In genomic region chr7:27673064-27673574, GRCm38 (mm10) we compare ENCODE assay signal across 8 mouse cellular contexts. TPM values are rescaled to one million over a fixed set of nuclear protein-coding genes. Genes with fewer than 3 reads are reported as not detected.
DNase-seq lines count a peak whose midpoint lies in the region; ATAC-seq and TF ChIP-seq lines count a peak whose summit lies in the region.

No protein-coding gene starts in this region.

- WGBS in embryonic facial prominence, embryonic 11.5 days: 52% methylated on average over 9 of the region's 9 CpGs
- WGBS in intestine, embryonic 14.5 days: 56% methylated on average over 9 of the region's 9 CpGs
- WGBS in neural tube, embryonic 11.5 days: 61% methylated on average over 9 of the region's 9 CpGs

- TF ChIP-seq CTCF in left cerebral cortex, adult 2 months (IDR thresholded peaks at IDR 0.05): no peak

- no peaks in the 10 kb centered on the region for H3K27me3 ChIP-seq in embryonic facial prominence, embryonic 11.5 days (ENCODE audit: control insufficient read depth, insufficient read depth, low read length)
- no peaks in the 10 kb centered on the region for H3K27me3 ChIP-seq in intestine, embryonic 14.5 days (replicated peaks; ENCODE audit: control insufficient read depth, insufficient read depth, low read length)
- no peaks in the 10 kb centered on the region for H3K27me3 ChIP-seq in neural tube, embryonic 11.5 days (ENCODE audit: control insufficient read depth, insufficient read depth, low read length)

- H3K9ac ChIP-seq in embryonic facial prominence, embryonic 11.5 days (replicated peaks; ENCODE audit: low read length): peak overlapping the region; percentile 86
- H3K9ac ChIP-seq in intestine, embryonic 14.5 days (ENCODE audit: low read length): peak overlapping the region; percentile 78
- peak overlapping the region; percentile 60 for H3K9ac ChIP-seq in neural tube, embryonic 11.5 days (ENCODE audit: low read length)

- peak overlapping the region; percentile 84 for H3K4me3 ChIP-seq in left cerebral cortex, adult 2 months
- peak overlapping the region; percentile 89 for H3K4me3 ChIP-seq in embryonic facial prominence, embryonic 11.5 days (ENCODE audit: low read depth, low read length)
- peak overlapping the region; percentile 82 for H3K4me3 ChIP-seq in intestine, embryonic 14.5 days (ENCODE audit: low read depth, low read length)
- H3K4me3 ChIP-seq in neural tube, embryonic 11.5 days (ENCODE audit: low read depth, low read length): peak overlapping the region; percentile 59

- ATAC-seq in embryonic facial prominence, embryonic 11.5 days (replicated peaks; ENCODE audit: insufficient number of reproducible peaks, low FRiP score, low TSS enrichment, low read depth): 0 out of 2 replicates have a peak, but pooled peaks have one; percentile 14
- ATAC-seq in intestine, embryonic 14.5 days (replicated peaks; ENCODE audit: low FRiP score, low TSS enrichment, low read depth): no peak
- no peak for ATAC-seq in neural tube, embryonic 11.5 days (ENCODE audit: insufficient read depth, low FRiP score, low TSS enrichment)

- H3K9me3 ChIP-seq in embryonic facial prominence, embryonic 11.5 days (replicated peaks; ENCODE audit: control insufficient read depth, low read length): no peaks in the 10 kb centered on the region
- no peaks in the 10 kb centered on the region for H3K9me3 ChIP-seq in intestine, embryonic 14.5 days (ENCODE audit: control insufficient read depth, low read length)
- no peaks in the 10 kb centered on the region for H3K9me3 ChIP-seq in neural tube, embryonic 11.5 days (ENCODE audit: control insufficient read depth, low read length)

- H3K4me1 ChIP-seq in embryonic facial prominence, embryonic 11.5 days (ENCODE audit: control insufficient read depth, insufficient read depth, low read length): no peaks in the 10 kb centered on the region; the same call in 1 of the 2 replicates
- peaks cover 17% of the 10 kb centered on the region for H3K4me1 ChIP-seq in intestine, embryonic 14.5 days (replicated peaks; ENCODE audit: control insufficient read depth, insufficient read depth, low read length)
- peaks cover 15% of the 10 kb centered on the region for H3K4me1 ChIP-seq in neural tube, embryonic 11.5 days (ENCODE audit: control insufficient read depth, insufficient read depth, low read length)

- peak overlapping the region; percentile 100 for H3K4me2 ChIP-seq in embryonic facial prominence, embryonic 11.5 days (ENCODE audit: low read depth, low read length)
- H3K4me2 ChIP-seq in intestine, embryonic 14.5 days (ENCODE audit: low read length): peak overlapping the region; percentile 99
- H3K4me2 ChIP-seq in neural tube, embryonic 11.5 days (ENCODE audit: low read depth): peak overlapping the region; percentile 81

- DNase-seq in left cerebral cortex, adult 2 months (ENCODE audit: extremely low spot score in 1 of 2, low spot score in 2 of 2): peak in 1 of 2 experiments; percentile 25
- DNase-seq in left cerebral cortex, postnatal 25 days (ENCODE audit: low spot score in 2 of 2): no peak
- no peak for DNase-seq in embryonic facial prominence, embryonic 11.5 days (ENCODE audit: low spot score)
- no peak for DNase-seq in intestine, embryonic 14.5 days (ENCODE audit: low spot score)
- no peak for DNase-seq in neural tube, embryonic 11.5 days (ENCODE audit: low spot score)
- no peak for DNase-seq in left cerebral cortex, adult 8-10 months (ENCODE audit: low spot score in 2 of 2)
- no peak for DNase-seq in thymus, postnatal 14 days
- DNase-seq in ovary, postnatal 10 days (ENCODE audit: low spot score): no peak

- H3K36me3 ChIP-seq in embryonic facial prominence, embryonic 11.5 days (replicated peaks; ENCODE audit: control insufficient read depth, insufficient read depth, low read depth, low read length): no peaks in the 10 kb centered on the region
- H3K36me3 ChIP-seq in intestine, embryonic 14.5 days (ENCODE audit: control insufficient read depth, insufficient read depth, low read length): peaks cover 9% of the 10 kb centered on the region; the same call in 1 of the 2 replicates
- H3K36me3 ChIP-seq in neural tube, embryonic 11.5 days (ENCODE audit: control insufficient read depth, insufficient read depth, low read length): 0 out of 2 replicates have a peak, but pooled peaks cover under 1% of the 10 kb centered on the region

- peak overlapping the region; percentile 94 for H3K27ac ChIP-seq in left cerebral cortex, adult 2 months
- H3K27ac ChIP-seq in embryonic facial prominence, embryonic 11.5 days (replicated peaks; ENCODE audit: low read depth, low read length): no peak overlapping the region
- H3K27ac ChIP-seq in intestine, embryonic 14.5 days (ENCODE audit: low read depth): no peak overlapping the region
- H3K27ac ChIP-seq in neural tube, embryonic 11.5 days (ENCODE audit: low read depth, low read length): no peak overlapping the region

- intact Hi-C loops in left cerebral cortex, adult 2 months (cut with DNase I): no loop called here
- intact Hi-C loops in left cerebral cortex, postnatal 25 days (cut with DNase I): loop anchor here (2.0 kb wide), 1 partner anchor 18 kb away; no protein-coding TSS in a partner anchor

RNA-seq across cellular contexts. Expression of gene Map3k10, which starts 1.3 kb away (rescaled TPM):
- total RNA-seq in left cerebral cortex, adult 2 months (2021): 100 to 1,000 TPM; 202 to 214 TPM
- total RNA-seq in left cerebral cortex, postnatal 25 days (2021): 100 to 1,000 TPM; 225 to 229 TPM
- polyA plus RNA-seq in embryonic facial prominence, embryonic 11.5 days (2014; fragmentation: Nextera tagmentation; extraction: Ambion mirVana): 5.7 and 6.9 TPM in 2 replicates
- 6.3 and 7.0 TPM in 2 replicates for polyA plus RNA-seq in intestine, embryonic 14.5 days (2014; fragmentation: Nextera tagmentation; extraction: Ambion mirVana)
- polyA plus RNA-seq in neural tube, embryonic 11.5 days (2014; fragmentation: Nextera tagmentation; extraction: Ambion mirVana): 9.0 and 12.5 TPM in 2 replicates
- total RNA-seq in left cerebral cortex, adult 8-10 months (2022): 100 to 1,000 TPM; 166 to 174 (median 173) TPM

RNA-seq across cellular contexts. Expression of gene Zfp607b, which starts 16.0 kb away (rescaled TPM):
- 10 to 100 TPM; 11.8 to 11.9 TPM for total RNA-seq in left cerebral cortex, adult 2 months (2021)
- 10 to 100 TPM in 1 of 2 experiments, 1 to 10 TPM in 1; 9.4 to 10.5 TPM for total RNA-seq in left cerebral cortex, postnatal 25 days (2021)
- polyA plus RNA-seq in embryonic facial prominence, embryonic 11.5 days (2014; fragmentation: Nextera tagmentation; extraction: Ambion mirVana): 3.9 and 5.1 TPM in 2 replicates
- polyA plus RNA-seq in intestine, embryonic 14.5 days (2014; fragmentation: Nextera tagmentation; extraction: Ambion mirVana): 2.5 and 3.4 TPM in 2 replicates
- 5.0 and 6.1 TPM in 2 replicates for polyA plus RNA-seq in neural tube, embryonic 11.5 days (2014; fragmentation: Nextera tagmentation; extraction: Ambion mirVana)
- total RNA-seq in left cerebral cortex, adult 8-10 months (2022): 10 to 100 TPM in 2 of 4 experiments, 1 to 10 TPM in 2; 9.7 to 12.2 (median 10.7) TPM

RNA-seq across cellular contexts. Expression of gene Ttc9b, which starts 19.4 kb away (rescaled TPM):
- total RNA-seq in left cerebral cortex, adult 2 months (2021): 100 to 1,000 TPM in 1 of 2 experiments, 10 to 100 TPM in 1; 99.1 to 101 TPM
- total RNA-seq in left cerebral cortex, postnatal 25 days (2021): 100 to 1,000 TPM; 137 to 140 TPM
- 2.0 and 3.5 TPM in 2 replicates for polyA plus RNA-seq in embryonic facial prominence, embryonic 11.5 days (2014; fragmentation: Nextera tagmentation; extraction: Ambion mirVana)
- polyA plus RNA-seq in intestine, embryonic 14.5 days (2014; fragmentation: Nextera tagmentation; extraction: Ambion mirVana): 3.2 and 3.3 TPM in 2 replicates
- 10.2 and 11.2 TPM in 2 replicates for polyA plus RNA-seq in neural tube, embryonic 11.5 days (2014; fragmentation: Nextera tagmentation; extraction: Ambion mirVana)
- total RNA-seq in left cerebral cortex, adult 8-10 months (2022): 10 to 100 TPM; 81.9 to 99.6 (median 88.5) TPM

RNA-seq across cellular contexts. Expression of gene Zfp60, which starts 58.1 kb away (rescaled TPM):
- total RNA-seq in left cerebral cortex, adult 2 months (2021): 10 to 100 TPM; 31.9 to 35.0 TPM
- total RNA-seq in left cerebral cortex, postnatal 25 days (2021): 10 to 100 TPM; 32.7 to 36.0 TPM
- 56.8 and 62.5 TPM in 2 replicates for polyA plus RNA-seq in embryonic facial prominence, embryonic 11.5 days (2014; fragmentation: Nextera tagmentation; extraction: Ambion mirVana)
- 28.5 and 32.2 TPM in 2 replicates for polyA plus RNA-seq in intestine, embryonic 14.5 days (2014; fragmentation: Nextera tagmentation; extraction: Ambion mirVana)
- 83.7 and 84.7 TPM in 2 replicates for polyA plus RNA-seq in neural tube, embryonic 11.5 days (2014; fragmentation: Nextera tagmentation; extraction: Ambion mirVana)
- total RNA-seq in left cerebral cortex, adult 8-10 months (2022): 10 to 100 TPM; 38.2 to 46.6 (median 42.1) TPM
